Comparison of ENCODE assay signal across 41 mouse cellular contexts in the genomic region with DNA sequence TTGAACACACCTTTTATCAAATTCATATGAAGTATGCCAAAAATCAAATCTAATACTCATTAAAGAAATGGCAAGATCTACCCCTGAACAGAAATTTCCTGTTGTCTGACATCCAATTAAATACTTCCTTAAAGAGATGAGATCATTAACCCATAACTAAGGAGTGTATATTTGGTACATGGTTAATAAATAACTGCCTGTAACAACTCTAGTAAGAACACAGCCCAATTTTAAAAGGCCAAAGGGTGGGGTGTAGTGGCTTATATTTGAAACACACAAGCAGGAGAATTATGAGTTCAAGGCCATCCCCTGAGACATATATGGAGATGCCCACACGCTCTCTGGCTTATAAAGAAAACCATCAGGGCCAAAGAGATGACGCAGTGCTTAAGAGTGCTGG. TPM values are rescaled to one million over a fixed set of nuclear protein-coding genes. Genes with fewer than 3 reads are reported as not detected.
"Had no signal": no experiment of that assay in that cellular context is flagged by ENCODE, and none has a peak within 500 bp of the region (broad histone marks: within the 10 kb centered on the region; RNA-seq: fewer than 3 reads in every experiment).

No protein-coding gene starts in this region.

- H3K9ac ChIP-seq: limb, embryonic 12.5 days; limb, embryonic 13.5 days; limb, embryonic 15.5 days; liver, embryonic 12.5 days; liver, embryonic 13.5 days; liver, embryonic 14.5 days; liver, embryonic 15.5 days; lung, embryonic 14.5 days; lung, embryonic 15.5 days; midbrain, embryonic 12.5 days; midbrain, embryonic 13.5 days; midbrain, embryonic 15.5 days; neural tube, embryonic 12.5 days had no signal

- H3K27ac ChIP-seq: limb, embryonic 10.5 days; limb, embryonic 12.5 days; limb, embryonic 13.5 days; limb, embryonic 15.5 days; liver, embryonic 12.5 days; liver, embryonic 13.5 days; liver, embryonic 14.5 days; liver, embryonic 15.5 days; lung, embryonic 15.5 days; macrophage; midbrain, embryonic 10.5 days; midbrain, embryonic 12.5 days; midbrain, embryonic 13.5 days; midbrain, embryonic 15.5 days; neural tube, embryonic 12.5 days had no signal

- DNase-seq: left cerebral cortex, postnatal 4 days; liver; liver, embryonic 13.5 days; lung, adult 18-20 months; lung, adult 2 months; lung, embryonic 14.5 days; lung, postnatal 10 days; lung, postnatal 14 days; lung, postnatal 36 days; lung, postnatal 4 days; midbrain, embryonic 14.5 days had no signal

- H3K4me3 ChIP-seq: limb, embryonic 10.5 days; limb, embryonic 12.5 days; limb, embryonic 13.5 days; limb, embryonic 15.5 days; liver, embryonic 12.5 days; liver, embryonic 13.5 days; liver, embryonic 15.5 days; lung, embryonic 15.5 days; megakaryocyte, embryonic 14.5 days; midbrain, embryonic 10.5 days; midbrain, embryonic 12.5 days; midbrain, embryonic 13.5 days; midbrain, embryonic 15.5 days; myocyte; neural tube, embryonic 12.5 days had no signal

- H3K9me3 ChIP-seq: limb, embryonic 10.5 days; limb, embryonic 12.5 days; limb, embryonic 13.5 days; limb, embryonic 15.5 days; liver, embryonic 12.5 days; liver, embryonic 13.5 days; liver, embryonic 15.5 days; lung, embryonic 15.5 days; megakaryocyte, embryonic 14.5 days; midbrain, embryonic 10.5 days; midbrain, embryonic 12.5 days; midbrain, embryonic 13.5 days; midbrain, embryonic 15.5 days; neural tube, embryonic 12.5 days had no signal

- H3K4me1 ChIP-seq: limb, embryonic 12.5 days had no signal

- H3K27me3 ChIP-seq: limb, embryonic 12.5 days; limb, embryonic 13.5 days; limb, embryonic 15.5 days; liver, embryonic 12.5 days; liver, embryonic 13.5 days; liver, embryonic 15.5 days; lung, embryonic 15.5 days; megakaryocyte, embryonic 14.5 days; midbrain, embryonic 12.5 days; midbrain, embryonic 13.5 days; midbrain, embryonic 15.5 days; neural tube, embryonic 12.5 days had no signal

- ATAC-seq: liver, embryonic 12.5 days; lung, postnatal 0 days; midbrain, embryonic 13.5 days; midbrain, embryonic 15.5 days; midbrain, embryonic 16.5 days had no signal

- H3K4me2 ChIP-seq: limb, embryonic 12.5 days; limb, embryonic 13.5 days; limb, embryonic 15.5 days; liver, embryonic 11.5 days; liver, embryonic 12.5 days; liver, embryonic 13.5 days; liver, embryonic 15.5 days; lung, embryonic 14.5 days; lung, embryonic 15.5 days; midbrain, embryonic 11.5 days; midbrain, embryonic 12.5 days; midbrain, embryonic 13.5 days; midbrain, embryonic 15.5 days; neural tube, embryonic 12.5 days had no signal

RNA-seq across cellular contexts. Expression of a gene that starts 5.7 kb away (rescaled TPM):
- total RNA-seq: left cerebral cortex, adult 8-10 months; left cerebral cortex, postnatal 10 days; left cerebral cortex, postnatal 14 days; left cerebral cortex, postnatal 25 days; left cerebral cortex, postnatal 36 days; left cerebral cortex, postnatal 4 days; megakaryocyte progenitor cell, adult 5-6 weeks; megakaryocyte, adult 5-6 weeks; megakaryocyte-erythroid progenitor cell, adult 5-6 weeks; midbrain, postnatal 0 days; monocyte, adult 5-6 weeks had no signal
- polyA plus RNA-seq: lung, adult 2 months; macrophage; midbrain, embryonic 11.5 days had no signal

RNA-seq across cellular contexts. Expression of a gene that starts 28.7 kb away (rescaled TPM):
- total RNA-seq: megakaryocyte, adult 5-6 weeks; megakaryocyte-erythroid progenitor cell, adult 5-6 weeks; monocyte, adult 5-6 weeks had no signal
- polyA plus RNA-seq: macrophage had no signal

RNA-seq across cellular contexts. Expression of a gene that starts 30.8 kb away (rescaled TPM):
- polyA plus RNA-seq: liver, embryonic 12.5 days; liver, embryonic 13.5 days; liver, embryonic 14.5 days had no signal
